Mouse (Mus musculus) cerebellum, adult 8-10 months (tissue): ENCODE results near the gene Polr2e.
"Not testable (repeated sequence)": the region's sequence is repeated elsewhere in the genome, so short reads cannot be mapped to it uniquely, and the experiment has no call there.

ENCODE experiments used
- DNase-seq: peaks from one replicate; pipeline ENCODE4 v3.0.0; 2022

Polr2e gene

GRCm38 (mm10) chr10:80056976-80057682, 17.5 kb upstream of the Polr2e start:
- DNase-seq: no peak

GRCm38 (mm10) chr10:80056506-80056905, 16.9 kb upstream of the Polr2e start:
- no peak for DNase-seq

- no peak for DNase-seq
Observed at GRCm38 (mm10) chr10:80055891-80056290, 16.3 kb upstream of the Polr2e start.

GRCm38 (mm10) chr10:80055364-80055763, 15.8 kb upstream of the Polr2e start:
- DNase-seq: no peak

- not testable (repeated sequence) for DNase-seq
Observed at GRCm38 (mm10) chr10:80054911-80055310, 15.3 kb upstream of the Polr2e start.

- DNase-seq: peak; percentile 64
Observed at GRCm38 (mm10) chr10:80053831-80054815, 14.5 kb upstream of the Polr2e start.

GRCm38 (mm10) chr10:80053259-80053780, 13.7 kb upstream of the Polr2e start:
- DNase-seq: peak; percentile 99

- DNase-seq: no peak
Observed at GRCm38 (mm10) chr10:80052374-80052764, 12.8 kb upstream of the Polr2e start.

GRCm38 (mm10) chr10:80051618-80052373, 12.2 kb upstream of the Polr2e start:
- no peak for DNase-seq

GRCm38 (mm10) chr10:80050885-80051617, 11.5 kb upstream of the Polr2e start:
- no peak for DNase-seq

- no peak for DNase-seq
Observed at GRCm38 (mm10) chr10:80050244-80050643, 10.6 kb upstream of the Polr2e start.

GRCm38 (mm10) chr10:80048834-80049233, 9.2 kb upstream of the Polr2e start:
- no peak for DNase-seq

GRCm38 (mm10) chr10:80048396-80048795, 8.8 kb upstream of the Polr2e start:
- DNase-seq: no peak

GRCm38 (mm10) chr10:80047041-80047565, 7.5 kb upstream of the Polr2e start, which contains the start of gene Gpx4:
Gene Gpx4, plus strand, starts transcription at chr10:80047166.
- DNase-seq: no peak

GRCm38 (mm10) chr10:80045766-80046165, 6.2 kb upstream of the Polr2e start:
- no peak for DNase-seq

- DNase-seq: not testable (repeated sequence)
Observed at GRCm38 (mm10) chr10:80045364-80045763, 5.8 kb upstream of the Polr2e start.

GRCm38 (mm10) chr10:80044087-80044486, 4.5 kb upstream of the Polr2e start:
- no peak for DNase-seq

- not testable (repeated sequence) for DNase-seq
Observed at GRCm38 (mm10) chr10:80041409-80042060, 1.9 kb upstream of the Polr2e start.

GRCm38 (mm10) chr10:80036832-80037231, 2.8 kb downstream of the Polr2e start:
- DNase-seq: no peak

- no peak for DNase-seq
Observed at GRCm38 (mm10) chr10:80035686-80036085, 3.9 kb downstream of the Polr2e start.

GRCm38 (mm10) chr10:80035148-80035547, 4.4 kb downstream of the Polr2e start:
- no peak for DNase-seq
